Mouse (Mus musculus) CH12.LX (cell line): Measurements from ENCODE around the gene Aif1l.

Experiments used
- CTCF ChIP-seq, 2 experiments: IDR thresholded peaks in 1 of 2; conservative IDR thresholded peaks in 1 of 2; 2 replicates each; pipeline ENCODE4 v1.5.1; 2011 to 2012; ENCODE audit warnings: low read depth in 2 of 2, low read length in 2 of 2, improper control_type of control experiment in 1 of 2, inconsistent platforms in 1 of 2, mild to moderate bottlenecking in 1 of 2, moderate library complexity in 1 of 2
- ELF1 ChIP-seq: IDR thresholded peaks from 2 replicates; pipeline ENCODE4 v1.6.1; 2014; ENCODE audit warnings: low read depth, mild to moderate bottlenecking, inconsistent platforms, low read length, improper control_type of control experiment
- GABPA ChIP-seq: IDR thresholded peaks from 2 replicates; pipeline ENCODE4 v1.6.1; 2012; ENCODE audit warnings: low read depth, low read length, improper control_type of control experiment, inconsistent platforms; ENCODE audit not compliant: insufficient replicate concordance
- MAZ ChIP-seq: IDR thresholded peaks from 2 replicates; pipeline ENCODE4 v1.6.1; 2012; ENCODE audit warnings: low read depth, mild to moderate bottlenecking, inconsistent platforms, low read length, improper control_type of control experiment, moderate library complexity
- NRF1 ChIP-seq: IDR thresholded peaks from 2 replicates; pipeline ENCODE4 v1.6.1; 2014; ENCODE audit warnings: low read depth, mild to moderate bottlenecking, inconsistent platforms, low read length, improper control_type of control experiment, moderate library complexity
- POLR2A ChIP-seq: IDR thresholded peaks from 2 replicates; pipeline ENCODE4 v1.6.1; 2011; ENCODE audit warnings: low read depth, mild to moderate bottlenecking, improper control_type of control experiment, low read length
- POLR2AphosphoS2 ChIP-seq: IDR thresholded peaks from 2 replicates; pipeline ENCODE4 v1.6.1; 2011; ENCODE audit warnings: low read depth, low read length, improper control_type of control experiment
- SIN3A ChIP-seq: IDR thresholded peaks from 2 replicates; pipeline ENCODE4 v1.6.1; 2012; ENCODE audit warnings: low read length, improper control_type of control experiment, inconsistent platforms
- TBP ChIP-seq: conservative IDR thresholded peaks from 2 replicates; pipeline ENCODE4 v1.6.1; 2011; ENCODE audit warnings: low read depth, low read length, improper control_type of control experiment
- TCF12 ChIP-seq: IDR thresholded peaks from 2 replicates; pipeline ENCODE4 v1.6.1; 2014; ENCODE audit warnings: low read depth, mild to moderate bottlenecking, inconsistent platforms, low read length, improper control_type of control experiment
- UBTF ChIP-seq: IDR thresholded peaks from 2 replicates; pipeline ENCODE4 v1.6.1; 2012; ENCODE audit warnings: low read depth, mild to moderate bottlenecking, inconsistent platforms, low read length, improper control_type of control experiment, moderate library complexity
- USF1 ChIP-seq: IDR thresholded peaks from 2 replicates; pipeline ENCODE4 v1.6.1; 2014; ENCODE audit warnings: low read depth, mild to moderate bottlenecking, inconsistent platforms, low read length, improper control_type of control experiment
- ZC3H11A ChIP-seq: IDR thresholded peaks from 2 replicates; pipeline ENCODE4 v1.6.1; 2012; ENCODE audit warnings: low read depth, mild to moderate bottlenecking, inconsistent platforms, low read length, improper control_type of control experiment
- ZNF384 ChIP-seq: IDR thresholded peaks from 2 replicates; pipeline ENCODE4 v1.6.1; 2012; ENCODE audit warnings: low read depth, low read length, improper control_type of control experiment, inconsistent platforms

DNA sequence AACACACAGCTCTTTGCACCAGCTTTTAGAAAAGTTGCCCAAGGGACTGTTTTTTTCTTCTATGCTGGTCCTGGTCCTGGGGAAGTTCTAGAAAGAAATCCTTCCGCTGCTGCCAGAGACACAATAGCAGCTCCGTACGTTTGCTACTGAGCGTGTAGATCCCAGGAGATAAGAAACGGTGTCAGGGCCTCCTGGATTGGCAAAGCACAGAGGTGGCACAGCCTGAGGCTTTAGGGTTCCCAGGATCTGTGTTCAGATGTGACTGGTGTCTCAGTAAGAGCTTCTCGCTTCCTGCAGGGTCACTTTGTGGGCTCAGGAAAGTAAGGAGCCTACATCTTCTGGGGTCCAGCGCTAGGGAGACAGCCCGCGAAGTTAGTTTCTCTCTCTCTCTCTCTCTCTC lies 1.0 kb downstream of the Aif1l start:
- no peak for TF ChIP-seq SIN3A
- TF ChIP-seq TCF12 = no peak
- no peak for TF ChIP-seq ZC3H11A
- no peak for TF ChIP-seq CTCF (conservative IDR thresholded peaks at IDR 0.05 in 1 of 2, IDR thresholded peaks at IDR 0.05 in 1 of 2; ENCODE audit: low read depth in 2 of 2, low read length in 2 of 2)
- TF ChIP-seq MAZ = no peak
- TF ChIP-seq ELF1 = no peak
- no peak for TF ChIP-seq POLR2A
- TF ChIP-seq TBP = no peak
- no peak for TF ChIP-seq UBTF
- no peak for TF ChIP-seq NRF1
- TF ChIP-seq GABPA = no peak
- TF ChIP-seq ZNF384 = no peak
- no peak for TF ChIP-seq USF1
- TF ChIP-seq POLR2AphosphoS2 = no peak
